13 mouse cellular contexts compared by ENCODE assay signal in the genomic region with DNA sequence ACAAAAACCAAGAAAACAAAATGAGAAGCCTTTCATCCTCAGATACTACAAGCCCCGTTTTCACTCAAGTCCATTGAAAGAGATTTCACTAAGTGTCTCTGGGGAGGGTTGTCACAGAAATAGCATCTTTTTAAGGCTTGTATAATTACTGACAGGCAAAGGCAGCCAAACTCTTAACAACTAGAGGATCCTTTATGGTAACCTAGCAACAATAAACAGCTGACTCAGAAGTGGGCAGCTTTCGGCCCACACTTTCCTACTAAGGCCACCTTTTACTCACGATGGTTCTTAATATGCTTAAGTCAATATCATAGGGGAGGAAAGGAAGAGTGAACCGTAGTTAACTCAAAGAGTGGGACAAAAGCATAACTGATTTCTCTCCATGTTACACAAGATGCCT. TPM values are rescaled to one million over a fixed set of nuclear protein-coding genes. Genes with fewer than 3 reads are reported as not detected.
DNase-seq lines count a peak whose midpoint lies in the region; ATAC-seq lines count a peak whose summit lies in the region.
"Had no signal": no experiment of that assay in that cellular context is flagged by ENCODE, and none has a peak within 500 bp of the region (broad histone marks: within the 10 kb centered on the region; RNA-seq: fewer than 3 reads in every experiment).

No protein-coding gene starts in this region.

- DNase-seq in frontal cortex, adult 2 months (ENCODE audit: extremely low spot score in 1 of 2, low spot score in 1 of 2) = peak; percentile 52 to 71
- no peak for DNase-seq in frontal cortex, postnatal 10 days (ENCODE audit: low spot score in 2 of 2)
- DNase-seq in neural tube, embryonic 10.5 days (ENCODE audit: extremely low spot score, low spot score) = no peak
- peak; percentile 17 to 24 for DNase-seq in layer of hippocampus, adult 8-10 months (ENCODE audit: low spot score in 2 of 2)
- DNase-seq in right cerebral cortex, postnatal 25 days = peak; percentile 12
- no peak for DNase-seq in retina, postnatal 1 day
- DNase-seq in thymus, postnatal 36 days = no peak
- DNase-seq: cerebellum, adult 11 months; gastrocnemius, postnatal 25 days had no signal

- no peak overlapping the region for H3K9ac ChIP-seq in neural tube, embryonic 13.5 days
- H3K9ac ChIP-seq: intestine, embryonic 15.5 days; liver, embryonic 15.5 days had no signal

- peaks cover 32% of the 10 kb centered on the region for H3K4me1 ChIP-seq in neural tube, embryonic 13.5 days (replicated peaks)
- H3K4me1 ChIP-seq: liver, embryonic 15.5 days had no signal

- 45% methylated on average over 4 of the region's 4 CpGs for WGBS in neural tube, embryonic 13.5 days

- no peaks in the 10 kb centered on the region for H3K36me3 ChIP-seq in neural tube, embryonic 13.5 days
- H3K36me3 ChIP-seq: intestine, embryonic 15.5 days; liver, embryonic 15.5 days had no signal

- no peak overlapping the region for H3K27ac ChIP-seq in neural tube, embryonic 13.5 days (replicated peaks)
- H3K27ac ChIP-seq: liver, embryonic 15.5 days had no signal

- H3K9me3 ChIP-seq in neural tube, embryonic 13.5 days = no peaks in the 10 kb centered on the region
- H3K9me3 ChIP-seq: intestine, embryonic 15.5 days had no signal

- peak; percentile 44; the same call in 1 of the 2 replicates for ATAC-seq in neural tube, embryonic 13.5 days (ENCODE audit: low read depth)
- ATAC-seq: CD4-positive, CD25-positive, alpha-beta regulatory T cell, adult 4 months had no signal

- H3K4me2 ChIP-seq in neural tube, embryonic 13.5 days = no peak overlapping the region
- H3K4me2 ChIP-seq: intestine, embryonic 15.5 days; liver, embryonic 15.5 days had no signal

- H3K27me3 ChIP-seq in neural tube, embryonic 13.5 days = no peaks in the 10 kb centered on the region
- H3K27me3 ChIP-seq: intestine, embryonic 15.5 days; liver, embryonic 15.5 days had no signal

- H3K4me3 ChIP-seq in neural tube, embryonic 13.5 days = no peak overlapping the region
- H3K4me3 ChIP-seq: intestine, embryonic 15.5 days; liver, embryonic 15.5 days had no signal

RNA-seq across cellular contexts. Expression of gene Crybg3, which starts 53.3 kb away (rescaled TPM):
- 4.8 and 6.6 TPM in 2 replicates for polyA plus RNA-seq in frontal cortex, adult 2 months (2012; rRNA removed)
- 2.8 and 3.8 TPM in 2 replicates for polyA plus RNA-seq in neural tube, embryonic 13.5 days (2015; fragmentation: Nextera tagmentation; extraction: Ambion mirVana)
- total RNA-seq in layer of hippocampus, adult 8-10 months (2022) = 1 to 10 TPM; 4.2 to 6.6 (median 5.0) TPM

Comparison
In these comparisons a context has a peak if more than half of its experiments do, and no peak if none do; other contexts are left out.
1. DNase-seq: peak in frontal cortex, adult 2 months (2 of 2), layer of hippocampus, adult 8-10 months (2 of 2) and right cerebral cortex, postnatal 25 days (single experiment); none in frontal cortex, postnatal 10 days (0 of 2), neural tube, embryonic 10.5 days (single experiment), retina, postnatal 1 day (single experiment) and thymus, postnatal 36 days (0 of 2).